Mouse (Mus musculus) fat pad, adult 2 months (tissue): Measurements from ENCODE around the gene Dpagt1.
A peak's percentile ranks its signal among the peaks of the same experiment; 100 is the strongest.
"Not testable (repeated sequence)": the region's sequence is repeated elsewhere in the genome, so short reads cannot be mapped to it uniquely, and the experiment has no call there.

Source experiments
- DNase-seq: peaks from one replicate; pipeline ENCODE4 v3.0.0-alpha.2; 2011; ENCODE audit warnings: low read depth, low spot score; ENCODE audit errors: extremely low read depth

Gene Dpagt1

GRCm38 (mm10) chr9:44336964-44337363, 11.1 kb downstream of the Dpagt1 start:
- DNase-seq: no peak

GRCm38 (mm10) chr9:44337436-44338169, 11.8 kb downstream of the Dpagt1 start:
- no peak for DNase-seq

- no peak for DNase-seq
Measured at GRCm38 (mm10) chr9:44338574-44338973, 12.8 kb downstream of the Dpagt1 start.

GRCm38 (mm10) chr9:44341487-44341886, 15.7 kb downstream of the Dpagt1 start:
- DNase-seq: no peak

- no peak for DNase-seq
Measured at GRCm38 (mm10) chr9:44342173-44342572, 16.4 kb downstream of the Dpagt1 start.

- no peak for DNase-seq
Measured at GRCm38 (mm10) chr9:44342605-44343004, 16.8 kb downstream of the Dpagt1 start.

- no peak for DNase-seq
Measured at GRCm38 (mm10) chr9:44343290-44343689, 17.5 kb downstream of the Dpagt1 start.

GRCm38 (mm10) chr9:44343781-44344421, 18.1 kb downstream of the Dpagt1 start, which contains the start of gene Hmbs:
Hmbs (minus strand) TSS chr9:44344228.
- DNase-seq: peak; percentile 63

GRCm38 (mm10) chr9:44345570-44346433, 20.0 kb downstream of the Dpagt1 start:
- DNase-seq: peak; percentile 34

- DNase-seq: peak; percentile 37
Measured at GRCm38 (mm10) chr9:44347166-44347565, 21.3 kb downstream of the Dpagt1 start.

- no peak for DNase-seq
Measured at GRCm38 (mm10) chr9:44347621-44348020, 21.8 kb downstream of the Dpagt1 start.

GRCm38 (mm10) chr9:44348546-44348945, 22.7 kb downstream of the Dpagt1 start:
- DNase-seq: no peak

- no peak for DNase-seq
Measured at GRCm38 (mm10) chr9:44351396-44351795, 25.6 kb downstream of the Dpagt1 start.

- DNase-seq: no peak
Measured at GRCm38 (mm10) chr9:44352337-44352736, 26.5 kb downstream of the Dpagt1 start.

GRCm38 (mm10) chr9:44353142-44353541, 27.3 kb downstream of the Dpagt1 start:
- no peak for DNase-seq

GRCm38 (mm10) chr9:44357207-44357606, 31.4 kb downstream of the Dpagt1 start:
- no peak for DNase-seq

GRCm38 (mm10) chr9:44361190-44361917, 35.5 kb downstream of the Dpagt1 start, which contains the start of gene Vps11:
Vps11 (minus strand) TSS chr9:44361670.
- peak; percentile 54 for DNase-seq

- not testable (repeated sequence) for DNase-seq
Measured at GRCm38 (mm10) chr9:44361931-44362330, 36.1 kb downstream of the Dpagt1 start.

- no peak for DNase-seq
Measured at GRCm38 (mm10) chr9:44364480-44364879, 38.7 kb downstream of the Dpagt1 start.

- DNase-seq: no peak
Measured at GRCm38 (mm10) chr9:44373386-44373785, 47.6 kb downstream of the Dpagt1 start.

- DNase-seq: no peak
Measured at GRCm38 (mm10) chr9:44376141-44376540, 50.3 kb downstream of the Dpagt1 start.
